Mouse (Mus musculus) testis, adult 2 months (tissue): ENCODE measurements around the gene Nacc2. TPM values are rescaled to one million over a fixed set of nuclear protein-coding genes. Genes with fewer than 3 reads are reported as not detected.

Experiments used
- H3K27ac ChIP-seq: fragments of 200-500 bp; 2 replicates; pipeline ENCODE4 v1.5.1; 2012; ENCODE audit warnings: low read depth, low read length; ENCODE audit not compliant: control insufficient read depth, insufficient read depth
- H3K27me3 ChIP-seq: fragments of 200-500 bp; 2 replicates; pipeline ENCODE4 v1.6.1; 2012; ENCODE audit warnings: mild to moderate bottlenecking, low read length, moderate library complexity; ENCODE audit not compliant: control insufficient read depth, insufficient read depth
- H3K36me3 ChIP-seq: fragments of 200-500 bp; 2 replicates; pipeline ENCODE4 v1.6.1; 2012; ENCODE audit warnings: mild to moderate bottlenecking, low read length; ENCODE audit not compliant: control insufficient read depth, insufficient read depth
- H3K4me1 ChIP-seq: fragments of 200-500 bp; 2 replicates; pipeline ENCODE4 v1.6.1; 2012; ENCODE audit warnings: low read length; ENCODE audit not compliant: control insufficient read depth, insufficient read depth
- H3K4me3 ChIP-seq: fragments of 200-500 bp; 2 replicates; pipeline ENCODE4 v1.5.1; 2012; ENCODE audit warnings: low read depth, mild to moderate bottlenecking, low read length, moderate library complexity, mixed read lengths; ENCODE audit not compliant: control insufficient read depth
- CTCF ChIP-seq: fragments of 200-500 bp; IDR thresholded peaks from 2 replicates; pipeline ENCODE4 v1.5.1; 2012; ENCODE audit warnings: low read depth, mild to moderate bottlenecking, inconsistent platforms, low read length, moderate library complexity; ENCODE audit not compliant: control insufficient read depth, insufficient read depth, insufficient replicate concordance
- POLR2A ChIP-seq: fragments of 200-500 bp; IDR thresholded peaks from 2 replicates; pipeline ENCODE4 v1.6.1; 2012; ENCODE audit warnings: low read depth, mild to moderate bottlenecking, inconsistent platforms, low read length, moderate library complexity; ENCODE audit not compliant: control insufficient read depth
- polyA plus RNA-seq: library from polyadenylated mRNA; depleted of rRNA; stranded (reverse); fragments of >200 nt; gene quantifications from 2 replicates; pipeline ENCODE4 v1.2.3, GENCODE M21; 2012

Gene Nacc2
- polyA plus RNA-seq, 1 experiment, result 5.2 TPM

DNA sequence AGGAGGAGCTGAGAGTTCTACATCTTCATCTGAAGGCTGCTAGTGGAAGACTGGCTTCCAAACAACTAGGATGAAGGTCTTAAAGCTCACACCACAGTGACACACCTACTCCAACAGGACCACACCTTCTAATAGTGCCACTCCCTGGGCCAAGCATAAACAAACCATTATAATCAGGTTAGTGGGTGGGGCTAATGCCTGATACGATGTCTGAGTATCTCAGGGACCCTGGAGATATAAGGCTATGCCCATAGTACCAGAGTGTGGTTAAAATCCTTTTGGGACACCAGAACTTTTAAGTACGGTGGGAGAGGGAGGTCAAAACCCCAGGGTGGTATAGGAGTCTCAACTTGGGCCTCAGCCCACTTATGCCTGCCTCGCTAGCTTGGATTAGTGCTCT lies 80.4 kb downstream of the Nacc2 start:
- Histone ChIP-seq H3K4me1 (no peaks in the 10 kb centered on the region), H3K27ac (no peak overlapping the region), H3K36me3 (no peaks in the 10 kb centered on the region), H3K27me3 (no peaks in the 10 kb centered on the region), H3K4me3 (no peak overlapping the region)
- no peak for TF ChIP-seq CTCF
- no peak for TF ChIP-seq POLR2A

DNA sequence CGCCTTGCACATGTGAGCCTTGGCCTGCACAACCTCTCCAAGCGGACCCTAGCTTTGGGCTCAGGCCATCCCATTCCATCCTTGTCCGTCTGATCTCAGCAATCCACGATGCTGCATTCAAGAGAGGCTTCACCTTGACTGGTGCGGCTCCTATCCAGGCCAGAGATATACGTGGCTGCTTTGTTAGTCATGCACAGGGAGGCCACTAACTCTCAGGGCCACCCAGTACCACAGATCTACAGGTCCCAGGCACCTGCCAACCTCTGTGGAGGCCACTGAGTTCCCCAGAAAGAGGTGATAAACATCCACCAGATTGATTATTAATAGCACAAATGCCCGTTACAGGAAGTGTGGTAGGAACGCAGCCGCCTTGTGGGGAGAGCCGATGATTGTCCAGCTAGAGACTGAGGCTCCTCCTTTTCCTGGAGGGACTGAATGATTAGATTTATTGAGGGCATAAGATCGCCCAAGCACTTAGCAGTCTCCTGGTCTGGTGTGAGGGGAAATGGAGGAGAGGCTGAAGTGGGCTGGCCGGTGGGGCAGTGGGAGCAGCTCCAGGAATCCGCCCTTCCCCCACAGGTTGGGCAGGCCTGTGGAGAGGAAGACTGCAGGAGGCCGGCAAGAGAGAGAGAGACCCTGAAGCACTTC lies 81.7 kb downstream of the Nacc2 start:
- no peak overlapping the region for H3K27ac ChIP-seq
- H3K27me3 ChIP-seq, result no peaks in the 10 kb centered on the region
- no peaks in the 10 kb centered on the region for H3K36me3 ChIP-seq
- no peak overlapping the region for H3K4me3 ChIP-seq
- H3K4me1 ChIP-seq, result no peaks in the 10 kb centered on the region
- TF ChIP-seq POLR2A, result no peak
- TF ChIP-seq CTCF, result no peak

DNA sequence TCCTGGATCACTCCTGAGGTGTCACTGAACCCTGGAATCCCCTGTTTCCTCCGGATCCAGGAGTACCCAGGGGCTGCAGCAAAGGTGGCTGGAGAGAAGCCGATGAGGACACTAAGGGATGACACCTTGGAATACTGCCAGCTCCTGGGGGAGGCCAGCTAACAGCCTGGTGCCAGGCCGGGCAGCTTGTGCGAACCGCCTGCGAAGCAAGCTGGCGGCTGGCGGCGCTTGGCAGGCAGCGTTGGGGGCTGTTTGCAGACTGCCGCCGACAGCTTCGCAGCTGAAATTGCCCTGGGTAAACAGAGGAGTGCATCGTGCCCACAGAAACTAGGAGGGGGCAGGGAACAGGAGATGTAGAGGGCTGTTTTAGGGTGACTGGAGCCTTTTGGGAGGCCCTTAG lies 83.1 kb downstream of the Nacc2 start:
- Histone ChIP-seq H3K27me3 (no peaks in the 10 kb centered on the region), H3K36me3 (no peaks in the 10 kb centered on the region), H3K4me3 (no peak overlapping the region), H3K4me1 (no peaks in the 10 kb centered on the region), H3K27ac (no peak overlapping the region)
- TF ChIP-seq CTCF (no peak), POLR2A (no peak)

DNA sequence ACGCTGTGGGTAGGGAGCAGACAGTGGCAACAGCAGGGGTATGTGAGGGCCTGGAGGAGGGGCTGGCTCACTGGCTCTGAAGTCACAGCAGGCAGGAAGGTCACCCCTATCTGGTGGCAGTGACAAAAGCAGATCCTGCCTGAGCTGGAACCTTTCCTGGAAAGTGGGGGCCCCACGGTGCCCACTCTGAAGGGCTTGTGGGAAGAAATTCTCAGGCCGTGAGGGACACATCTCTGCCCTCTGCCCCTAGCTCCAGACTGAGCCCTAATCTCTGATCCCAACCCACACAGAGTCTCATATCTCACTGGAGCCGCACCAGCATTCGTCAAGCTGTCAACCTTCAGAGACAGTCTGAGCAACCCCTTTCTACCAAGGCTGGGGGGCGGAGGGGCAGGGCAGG lies 85.6 kb downstream of the Nacc2 start:
- H3K4me3 ChIP-seq, result no peak overlapping the region
- H3K27ac ChIP-seq, result no peak overlapping the region
- no peaks in the 10 kb centered on the region for H3K27me3 ChIP-seq

DNA sequence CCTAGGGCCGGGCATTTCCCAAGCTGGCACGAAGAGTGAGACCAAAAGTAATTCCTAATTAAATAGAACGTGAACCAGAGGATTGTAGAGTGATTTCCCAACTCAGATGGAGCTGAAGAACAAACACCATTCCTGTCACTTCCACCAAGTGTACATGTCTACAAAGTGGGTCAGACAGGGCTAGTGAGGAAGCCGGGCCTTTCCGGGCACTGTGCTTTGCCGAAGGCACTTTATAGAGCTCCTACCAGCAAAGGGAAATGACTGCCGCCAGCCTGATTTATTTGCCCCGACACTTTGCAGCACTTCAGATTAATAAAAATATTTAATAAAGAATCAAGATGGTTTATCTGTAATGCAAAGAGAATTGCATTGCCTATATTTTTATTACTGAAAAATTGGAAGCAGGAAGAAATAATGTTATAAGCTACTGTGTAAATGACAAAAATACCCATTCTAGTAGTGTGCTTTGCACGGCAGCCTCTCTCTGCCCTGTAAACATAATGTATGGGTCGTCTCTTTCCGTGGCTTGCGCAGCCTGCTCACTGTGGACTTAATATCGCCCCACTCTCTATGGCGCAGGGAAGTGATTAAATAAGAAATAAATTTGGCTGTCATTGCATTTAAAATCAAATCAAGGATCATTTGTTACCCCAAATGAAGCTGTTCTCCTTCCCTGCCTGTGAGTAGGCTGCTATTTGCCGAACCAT lies 88.5 kb downstream of the Nacc2 start:
- no peaks in the 10 kb centered on the region for H3K27me3 ChIP-seq
- no peaks in the 10 kb centered on the region for H3K4me1 ChIP-seq
- H3K27ac ChIP-seq, result no peak overlapping the region
- no peak for TF ChIP-seq CTCF
- H3K4me3 ChIP-seq, result no peak overlapping the region
- no peaks in the 10 kb centered on the region for H3K36me3 ChIP-seq

More for the DNA sequence above, 85.6 kb downstream of the Nacc2 start:
- H3K36me3 ChIP-seq, result no peaks in the 10 kb centered on the region
- no peak for TF ChIP-seq CTCF
- TF ChIP-seq POLR2A, result no peak
- H3K4me1 ChIP-seq, result no peaks in the 10 kb centered on the region

DNA sequence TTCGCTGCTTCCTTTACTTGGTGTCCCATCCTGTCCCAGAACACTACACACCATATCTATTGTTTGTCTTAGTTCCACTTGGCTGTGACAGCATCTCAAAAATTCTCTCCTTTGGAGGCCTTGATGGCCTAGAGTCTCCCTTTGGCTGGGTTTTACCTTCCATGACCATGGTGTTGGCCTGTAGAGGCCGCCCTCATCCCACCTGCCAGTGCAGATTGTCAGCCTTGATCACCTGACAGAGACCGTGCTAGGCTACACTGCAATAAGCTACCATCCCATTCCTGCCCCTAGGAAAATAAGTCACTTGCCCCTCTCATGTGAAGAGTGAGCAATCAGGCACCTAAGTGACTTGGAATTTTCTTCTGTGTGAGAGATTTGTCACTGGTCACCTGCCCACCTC lies 92.7 kb downstream of the Nacc2 start:
- Histone ChIP-seq H3K4me1 (no peaks in the 10 kb centered on the region), H3K27ac (no peak overlapping the region), H3K36me3 (no peaks in the 10 kb centered on the region), H3K4me3 (no peak overlapping the region), H3K27me3 (no peaks in the 10 kb centered on the region)
- TF ChIP-seq CTCF (no peak), POLR2A (no peak)

DNA sequence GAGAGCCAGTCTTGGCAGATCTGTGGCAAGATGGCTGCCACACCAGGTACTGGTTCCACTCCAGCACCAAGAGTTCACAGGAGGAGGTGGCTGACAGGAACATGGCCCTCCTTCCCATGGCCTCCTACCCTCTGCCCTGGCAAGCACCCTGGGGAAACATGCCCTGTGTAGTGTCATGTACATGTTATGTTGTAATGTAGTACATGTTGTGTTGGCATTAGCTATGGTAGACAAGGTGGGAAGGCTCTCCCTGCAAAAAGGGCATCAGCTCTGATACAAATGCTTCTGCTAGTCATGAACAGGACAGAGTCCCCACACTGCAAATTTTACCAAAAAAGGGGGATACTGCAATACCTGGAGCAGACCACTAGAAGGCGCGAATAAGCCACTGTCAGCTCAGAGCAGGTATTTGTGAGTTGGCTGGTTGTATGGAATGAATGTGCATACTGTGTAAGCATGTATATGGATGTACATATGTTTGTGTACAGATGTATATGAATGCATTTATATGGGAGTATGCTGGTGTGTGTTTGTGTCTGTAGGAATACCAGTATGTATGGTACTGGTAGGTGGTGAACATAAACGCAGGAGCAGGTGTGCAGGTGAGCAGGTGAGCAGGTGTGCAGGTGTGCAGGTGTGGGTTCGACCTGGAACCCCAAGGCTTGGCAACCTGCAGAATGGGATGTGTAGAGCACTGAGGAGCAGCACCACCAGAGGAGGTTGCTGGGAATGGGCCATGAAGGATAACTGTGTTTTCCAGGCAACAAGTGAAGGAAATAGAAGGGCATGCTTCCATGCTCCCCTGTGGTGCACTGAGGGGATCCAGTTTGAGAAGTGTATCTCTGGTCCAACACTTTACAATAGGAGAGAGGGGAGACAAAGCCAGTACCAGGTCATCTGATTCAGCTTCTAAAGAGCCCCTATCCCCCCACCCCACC lies 98.6 kb downstream of the Nacc2 start:
- Histone ChIP-seq H3K27ac (no peak overlapping the region), H3K27me3 (no peaks in the 10 kb centered on the region), H3K4me1 (peaks cover 3% of the 10 kb centered on the region), H3K36me3 (no peaks in the 10 kb centered on the region), H3K4me3 (no peak overlapping the region)
- TF ChIP-seq POLR2A (no peak), CTCF (no peak)
